Mouse (Mus musculus) monocyte, adult 59 days (primary cell): ENCODE data around the gene Olfr107. TPM values are rescaled to one million over a fixed set of nuclear protein-coding genes. Genes with fewer than 3 reads are reported as not detected.

Source experiments
- total RNA-seq, 2 experiments: library from RNA; stranded (reverse); gene quantifications; one replicate each; pipeline ENCODE4 v1.2.4; 2023

Gene Olfr107
- total RNA-seq = not detected

GRCm38 (mm10) chr17:37398926-37399325 lies at the start of gene Olfr107:
Gene Olfr107 (plus strand): TSS chr17:37399226.

GRCm38 (mm10) chr17:37359282-37359681 lies 39.7 kb upstream of the Olfr107 start, which contains the start of gene Olfr104-ps:
Gene Olfr104-ps (plus strand): TSS chr17:37359582.

GRCm38 (mm10) chr17:37378733-37379132 lies 20.3 kb upstream of the Olfr107 start, which contains the start of gene Olfr105-ps:
Gene Olfr105-ps (plus strand): TSS chr17:37379033.

GRCm38 (mm10) chr17:37390093-37390492 lies 8.9 kb upstream of the Olfr107 start, which contains the start of gene Olfr106-ps:
Gene Olfr106-ps (plus strand): TSS chr17:37390393.

GRCm38 (mm10) chr17:37445180-37445579 lies 46.2 kb downstream of the Olfr107 start, which contains the start of gene Olfr108:
Gene Olfr108 (plus strand): TSS chr17:37445480.

Other genes starting within 250 kb of the Olfr107 start
- gene Olfr93, start 237.7 kb upstream of the Olfr107 start, total RNA-seq = not detected
- gene Ubd, start 205.3 kb upstream of the Olfr107 start, total RNA-seq = 10 to 100 TPM in 1 of 2 experiments, 1 to 10 TPM in 1; 6.6 to 10.8 TPM
- not detected for gene Olfr94, start 198.2 kb upstream of the Olfr107 start, total RNA-seq
- gene Olfr95, start 186.1 kb upstream of the Olfr107 start, total RNA-seq = not detected
- gene Olfr96, start 179.1 kb upstream of the Olfr107 start, total RNA-seq = not detected
- not detected for gene Olfr97, start 161.9 kb upstream of the Olfr107 start, total RNA-seq
- gene Olfr98, start 135.5 kb upstream of the Olfr107 start, total RNA-seq = not detected
- 10 to 100 TPM; 29.0 to 30.6 TPM for gene H2-M3, start 129.0 kb upstream of the Olfr107 start, total RNA-seq
- gene Olfr99, start 115.8 kb upstream of the Olfr107 start, total RNA-seq = not detected
- gene Olfr101, start 94.9 kb upstream of the Olfr107 start, total RNA-seq = not detected
- not detected for gene Olfr102, start 82.2 kb upstream of the Olfr107 start, total RNA-seq
- gene Olfr103, start 59.5 kb upstream of the Olfr107 start, total RNA-seq = not detected
- not detected for gene Olfr104-ps, start 39.6 kb upstream of the Olfr107 start, total RNA-seq
- not detected for gene Olfr105-ps, start 20.2 kb upstream of the Olfr107 start, total RNA-seq
- gene Olfr106-ps, start 8.8 kb upstream of the Olfr107 start, total RNA-seq = not detected
- gene Olfr108, start 46.3 kb downstream of the Olfr107 start, total RNA-seq = not detected
- not detected for gene Olfr109, start 59.7 kb downstream of the Olfr107 start, total RNA-seq
- 1 to 10 TPM; 7.7 to 9.7 TPM for gene H2-M2, start 84.3 kb downstream of the Olfr107 start, total RNA-seq
- under 1 TPM in 1 of 2 experiments, not detected in 1; 0.64 TPM for gene Olfr110, start 93.2 kb downstream of the Olfr107 start, total RNA-seq
- 1 to 10 TPM in 1 of 2 experiments, under 1 TPM in 1; 0.68 to 1.2 TPM for gene Olfr111, start 108.8 kb downstream of the Olfr107 start, total RNA-seq
- not detected for gene Olfr112, start 170.2 kb downstream of the Olfr107 start, total RNA-seq
- gene Olfr113, start 178.4 kb downstream of the Olfr107 start, total RNA-seq = not detected
- gene Olfr114, start 193.5 kb downstream of the Olfr107 start, total RNA-seq = not detected
- gene Olfr115, start 227.9 kb downstream of the Olfr107 start, total RNA-seq = not detected
- not detected for gene Olfr116, start 228.0 kb downstream of the Olfr107 start, total RNA-seq